Mouse (Mus musculus): ENCODE results near the gene Gm32742.

The Gm32742 gene

DNA sequence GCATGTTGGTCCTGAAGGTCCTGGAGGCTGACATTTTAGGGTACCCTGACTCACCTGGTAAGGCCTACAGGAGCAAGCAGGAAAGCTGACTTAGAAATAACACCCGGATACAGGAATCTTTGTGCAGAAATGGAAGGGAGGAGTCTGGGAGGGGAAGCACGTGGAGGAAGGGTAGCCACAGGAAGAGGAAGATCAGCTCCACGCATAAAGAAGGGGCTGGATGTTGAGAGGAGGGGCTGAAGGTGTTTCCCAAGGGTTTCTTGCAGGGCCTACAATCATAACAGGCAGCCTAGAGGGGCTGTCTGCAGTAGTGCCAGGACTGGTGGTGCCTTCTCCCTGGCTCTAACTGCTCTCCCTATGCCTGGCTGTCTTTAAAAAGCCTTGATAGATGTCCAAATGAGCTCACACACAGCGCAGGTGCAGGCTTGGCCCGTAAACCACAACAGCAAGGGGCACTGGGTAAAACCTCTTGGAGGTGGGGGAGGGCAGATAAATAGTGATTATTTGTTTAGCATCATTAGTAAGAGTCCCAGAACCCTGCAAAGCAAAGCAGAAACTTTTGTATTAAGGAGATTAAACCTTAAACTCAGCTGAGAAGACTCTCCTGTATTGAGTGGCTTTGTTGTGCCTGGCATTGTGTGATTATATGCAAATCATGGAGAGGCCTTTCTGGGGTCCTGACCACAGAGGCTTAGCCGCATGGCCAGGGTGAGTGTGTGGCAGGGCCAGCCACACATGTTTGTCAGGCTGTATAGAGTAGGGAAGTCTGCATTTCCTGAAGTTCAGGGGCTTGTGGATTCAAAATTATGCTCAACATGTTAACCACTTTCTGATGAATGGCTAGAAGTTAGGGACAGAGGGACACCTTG, at the start of gene Gm32742:
Gene Gm32742 (minus strand): TSS at position 206 of the 869 bp plus-strand sequence.
- DNase-seq (ENCODE audit: low read depth, low spot score) = no peak

DNA sequence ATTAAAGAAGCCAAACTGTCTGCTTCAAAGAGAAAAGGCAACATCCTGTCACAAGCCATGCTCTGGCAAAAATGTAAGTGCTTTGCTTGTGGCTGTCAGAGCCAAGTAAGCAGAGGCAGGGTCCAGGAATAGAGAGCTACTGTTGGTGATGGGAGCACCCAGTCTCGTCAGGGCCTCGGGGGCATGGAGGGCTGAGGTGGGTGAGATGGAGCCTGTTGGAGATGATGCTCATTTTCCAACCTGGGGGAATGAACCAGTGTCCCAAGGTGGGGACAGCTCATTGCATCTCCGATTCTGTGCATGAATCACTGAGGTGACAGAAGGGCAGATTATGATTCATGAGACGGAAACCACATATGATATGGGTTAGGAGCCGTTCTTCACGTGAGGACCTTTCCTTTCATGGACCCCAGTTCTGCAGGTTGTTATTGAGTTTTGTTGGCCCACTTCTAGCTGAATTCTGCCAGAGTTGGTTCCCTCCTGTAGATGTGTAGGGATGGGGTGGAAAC, 48.5 kb upstream of the Gm32742 start:
- no peak for DNase-seq (ENCODE audit: low read depth, low spot score)

GRCm38 (mm10) chr9:51213023-51213728, 47.9 kb upstream of the Gm32742 start, which contains the start of gene Pou2af1:
Gene Pou2af1 (plus strand): TSS chr9:51213708.
- DNase-seq (ENCODE audit: low read depth, low spot score) = no peak

- no peak for DNase-seq (ENCODE audit: low read depth, low spot score)
Observed at GRCm38 (mm10) chr9:51211191-51211590, 45.9 kb upstream of the Gm32742 start.

- DNase-seq (ENCODE audit: low read depth, low spot score) = no peak
Observed at GRCm38 (mm10) chr9:51208974-51209332, 43.6 kb upstream of the Gm32742 start.

DNA sequence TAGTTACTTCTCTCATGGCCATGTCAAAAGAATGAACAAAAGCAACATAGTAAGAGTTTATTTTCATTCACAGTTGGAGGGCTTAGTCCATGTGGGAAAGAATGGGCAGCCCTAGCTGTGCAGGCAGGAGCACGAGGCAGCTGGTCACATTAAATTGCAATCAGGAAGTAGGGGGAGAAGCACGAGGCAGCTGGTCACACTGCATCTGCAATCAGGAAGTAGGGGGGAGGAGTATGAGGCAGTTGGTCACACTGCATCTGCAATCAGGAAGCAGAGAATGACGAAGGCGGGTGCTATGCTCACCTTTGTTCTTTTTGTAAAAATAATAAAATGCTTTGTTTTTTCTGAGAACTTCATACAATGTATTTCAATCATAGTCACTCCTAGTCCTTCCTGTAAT, 29.5 kb upstream of the Gm32742 start:
- DNase-seq (ENCODE audit: low read depth, low spot score) = peak; percentile 16

GRCm38 (mm10) chr9:51190655-51191054, 25.3 kb upstream of the Gm32742 start:
- no peak for DNase-seq (ENCODE audit: low read depth, low spot score)

DNA sequence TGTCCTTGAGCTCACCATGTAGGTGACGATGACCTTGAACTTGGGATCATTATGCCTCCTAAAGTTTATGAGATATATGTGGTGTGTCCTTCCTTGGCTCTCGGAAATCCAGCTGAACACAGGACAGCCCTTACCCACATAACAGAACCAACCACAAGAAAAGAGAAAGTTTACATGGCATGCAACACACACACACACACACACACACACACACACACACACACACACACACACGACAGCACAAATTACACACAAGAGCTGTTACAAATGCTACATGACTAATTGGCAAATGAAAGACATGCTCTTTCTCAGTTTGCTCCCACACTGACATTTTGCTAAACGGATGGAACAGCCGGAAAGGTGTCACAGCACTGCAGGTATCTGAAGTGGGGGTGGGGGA, 20.6 kb upstream of the Gm32742 start:
- no peak for DNase-seq (ENCODE audit: low read depth, low spot score)

DNA sequence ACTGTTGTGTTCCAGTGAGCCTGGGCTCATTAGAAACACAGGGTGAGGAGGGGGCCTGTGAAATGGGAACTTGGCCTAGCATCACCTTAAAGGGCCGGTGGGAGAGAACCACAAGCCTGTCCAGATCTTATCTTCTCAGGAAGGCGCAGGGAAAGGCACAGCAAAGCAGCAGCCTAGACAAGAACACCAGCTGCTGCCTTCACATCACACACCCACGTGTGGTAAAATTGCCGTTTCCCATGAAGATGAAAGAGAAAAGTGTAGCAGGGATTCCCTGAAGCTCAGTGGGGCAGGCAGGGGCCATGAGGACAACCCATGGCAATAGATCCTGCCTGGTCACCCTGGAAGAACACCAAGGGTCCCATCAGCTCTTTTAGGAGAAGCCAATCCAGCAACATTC, 20.1 kb upstream of the Gm32742 start:
- no peak for DNase-seq (ENCODE audit: low read depth, low spot score)

DNA sequence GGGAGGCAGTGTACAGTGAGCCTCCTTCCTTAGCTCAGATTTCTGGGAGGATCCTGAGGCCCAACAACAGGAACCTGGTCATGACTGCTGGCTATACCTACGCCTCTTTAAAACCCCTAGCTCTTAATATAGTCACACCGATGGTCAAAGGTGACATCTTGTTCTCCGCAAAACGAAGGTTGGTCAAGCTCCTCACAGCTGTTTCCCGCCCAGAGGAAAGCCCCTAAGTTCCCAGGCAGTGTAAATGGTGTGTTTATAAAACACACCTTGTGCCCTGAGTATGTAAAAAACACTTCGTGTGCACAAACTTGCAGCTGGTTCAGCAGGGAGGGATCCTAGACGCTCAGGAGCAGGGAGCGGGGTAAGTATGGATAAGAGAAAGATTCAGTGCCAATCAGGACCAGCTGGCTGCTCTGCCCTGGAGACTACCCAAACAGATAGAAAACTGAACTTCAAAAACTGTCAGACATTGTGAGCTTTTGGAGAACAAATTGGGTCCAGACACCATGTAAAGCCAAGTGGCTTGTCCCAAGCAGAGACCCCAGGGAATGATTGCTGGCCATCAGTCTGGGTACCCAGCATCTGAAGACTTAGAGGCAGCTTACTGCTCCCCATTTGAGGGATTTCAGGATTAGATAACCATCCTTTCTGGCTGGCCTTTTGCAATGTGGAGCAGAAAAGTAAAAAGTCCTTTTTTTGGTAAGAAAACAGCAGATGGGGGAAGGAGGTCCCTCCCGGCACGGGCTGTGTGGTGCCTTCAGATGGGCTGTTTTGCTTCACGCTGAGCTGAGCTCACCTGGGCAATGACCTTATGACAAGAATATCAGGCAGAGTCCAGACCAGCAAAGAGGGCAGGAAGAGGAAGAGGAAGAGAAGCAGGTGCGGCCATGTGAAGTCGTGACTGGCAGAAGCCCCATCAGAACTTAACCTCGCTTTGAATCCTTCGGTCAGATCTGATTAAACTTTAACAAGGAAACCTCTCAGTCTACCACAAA, 17.7 kb upstream of the Gm32742 start:
- DNase-seq (ENCODE audit: low read depth, low spot score) = no peak

DNA sequence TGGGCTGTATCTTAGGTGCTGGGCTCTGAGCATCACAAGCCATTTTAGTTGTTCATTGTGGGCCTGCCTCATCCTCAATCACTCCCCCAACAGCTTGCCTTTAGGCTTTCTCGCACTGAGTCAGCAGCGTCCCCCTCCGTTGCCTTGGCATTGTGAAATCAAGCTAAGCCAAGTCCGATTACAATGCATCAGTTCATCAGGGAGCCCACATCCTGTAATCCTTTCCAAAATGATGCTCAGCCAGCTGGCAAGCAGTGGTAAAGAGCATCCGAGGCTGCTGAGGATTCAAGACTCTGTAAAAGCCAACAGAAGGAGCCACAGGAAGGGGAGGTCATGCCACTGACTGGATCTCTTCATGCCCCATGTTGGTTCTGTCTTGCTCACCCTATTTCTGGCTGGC, 15.3 kb upstream of the Gm32742 start:
- DNase-seq (ENCODE audit: low read depth, low spot score) = no peak

GRCm38 (mm10) chr9:51178297-51178696, 13.0 kb upstream of the Gm32742 start:
- DNase-seq (ENCODE audit: low read depth, low spot score) = no peak

DNA sequence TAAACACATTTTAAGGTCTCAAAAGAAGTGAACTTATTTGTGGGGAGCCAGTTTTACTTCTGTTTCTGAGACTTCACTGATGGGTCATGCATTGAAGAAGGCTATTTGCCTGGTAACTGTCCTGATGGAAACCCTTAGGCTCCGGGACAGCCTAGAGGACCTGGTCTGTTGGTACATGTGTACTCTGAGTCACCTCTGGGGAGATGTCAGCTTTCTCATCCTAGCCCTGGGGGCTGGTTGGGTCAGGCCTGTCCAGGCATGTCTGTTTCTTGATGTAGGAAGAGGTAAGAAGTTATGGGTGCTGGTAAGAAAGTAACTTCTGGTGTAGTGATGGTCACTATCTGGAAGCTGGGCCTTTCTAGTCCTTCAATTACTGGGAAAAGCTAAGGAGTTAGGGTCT, 10.4 kb upstream of the Gm32742 start:
- DNase-seq (ENCODE audit: low read depth, low spot score) = no peak

- DNase-seq (ENCODE audit: low read depth, low spot score) = no peak
Observed at GRCm38 (mm10) chr9:51174890-51175464, 9.7 kb upstream of the Gm32742 start.

- DNase-seq (ENCODE audit: low read depth, low spot score) = no peak
Observed at GRCm38 (mm10) chr9:51170298-51170697, 5.0 kb upstream of the Gm32742 start.

- DNase-seq (ENCODE audit: low read depth, low spot score) = no peak
Observed at GRCm38 (mm10) chr9:51169133-51169532, 3.8 kb upstream of the Gm32742 start.

GRCm38 (mm10) chr9:51168698-51169097, 3.4 kb upstream of the Gm32742 start:
- DNase-seq (ENCODE audit: low read depth, low spot score) = no peak

- DNase-seq (ENCODE audit: low read depth, low spot score) = no peak
Observed at GRCm38 (mm10) chr9:51167954-51168353, 2.6 kb upstream of the Gm32742 start.

DNA sequence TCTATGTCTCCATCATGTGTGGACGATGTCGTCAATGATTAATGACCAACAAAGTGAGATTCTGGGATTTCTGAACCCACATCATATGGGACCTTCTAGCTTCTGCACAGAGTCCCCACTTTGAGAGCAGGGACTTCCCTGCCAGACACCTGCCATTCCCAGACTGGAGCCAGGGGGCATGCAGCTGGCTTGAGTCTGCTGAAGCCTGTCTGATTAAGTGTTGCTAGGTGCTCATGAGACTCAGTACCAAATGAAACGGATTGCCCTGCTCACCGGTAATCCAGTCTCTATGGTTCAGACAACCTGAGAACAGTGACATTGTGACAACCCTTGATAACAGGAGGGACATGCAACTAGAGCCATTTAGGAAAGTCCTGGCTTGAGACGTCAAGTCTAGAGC, 1.3 kb downstream of the Gm32742 start:
- no peak for DNase-seq (ENCODE audit: low read depth, low spot score)

DNA sequence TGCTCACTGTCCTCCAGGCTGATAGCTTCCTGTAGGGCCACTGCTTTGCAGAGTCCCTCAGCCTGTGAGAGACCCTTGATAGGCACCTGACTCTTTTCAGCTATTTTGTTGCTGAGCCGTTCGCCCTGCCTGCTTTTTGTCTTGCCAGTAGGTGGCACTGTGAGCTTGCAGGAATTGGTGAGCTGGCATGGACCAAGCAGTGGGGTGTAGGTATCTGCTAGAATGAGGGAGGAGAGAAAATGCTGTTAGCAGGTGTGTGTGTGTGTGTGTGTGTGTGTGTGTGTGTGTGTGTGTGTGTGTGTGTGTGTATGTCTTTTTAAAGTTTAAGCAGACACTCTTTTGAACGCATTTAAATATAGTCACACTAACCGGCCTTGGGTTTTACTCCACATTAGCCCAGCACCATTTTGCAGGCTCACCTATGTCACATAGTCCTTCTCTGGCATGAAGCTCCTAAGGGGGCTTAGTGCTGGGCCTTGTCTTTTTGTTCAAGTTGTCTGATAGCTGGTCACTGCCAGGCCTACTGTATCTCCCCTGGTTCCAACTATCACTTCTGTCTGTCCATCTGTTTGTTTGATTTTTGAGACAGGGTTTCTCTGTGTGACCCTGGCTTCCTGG, 3.4 kb downstream of the Gm32742 start:
- peak; percentile 77 for DNase-seq (ENCODE audit: low read depth, low spot score)
